Mouse (Mus musculus) liver, embryonic 15.5 days (tissue): Measurements from ENCODE around the gene Aass. TPM values are rescaled to one million over a fixed set of nuclear protein-coding genes. Genes with fewer than 3 reads are reported as not detected.

Source experiments
- ATAC-seq: fragments of 200-750 bp; cut with Nextera tagmentation; 2 replicates; pipeline ENCODE4 v1.8.0; 2017; ENCODE audit warnings: moderate number of reproducible peaks, mild to moderate bottlenecking, moderate library complexity; ENCODE audit not compliant: insufficient read depth
- H3K27ac ChIP-seq: fragments of 300-500 bp; sonication (generic); replicated peaks from 2 replicates; pipeline ENCODE4 v1.5.1; 2015; ENCODE audit warnings: mild to moderate bottlenecking, inconsistent platforms
- H3K27me3 ChIP-seq: fragments of 300-500 bp; sonication (generic); 2 replicates; pipeline ENCODE4 v1.6.1; 2015; ENCODE audit warnings: mild to moderate bottlenecking, inconsistent platforms
- H3K36me3 ChIP-seq: fragments of 300-500 bp; sonication (generic); replicated peaks from 2 replicates; pipeline ENCODE4 v1.6.1; 2015; ENCODE audit warnings: moderate library complexity, mild to moderate bottlenecking, inconsistent platforms
- H3K4me1 ChIP-seq: fragments of 300-500 bp; sonication (generic); replicated peaks from 2 replicates; pipeline ENCODE4 v1.6.1; 2015; ENCODE audit warnings: inconsistent platforms
- H3K4me2 ChIP-seq: fragments of 300-500 bp; sonication (generic); 2 replicates; pipeline ENCODE4 v1.6.1; 2015; ENCODE audit warnings: moderate library complexity, mild to moderate bottlenecking, inconsistent platforms
- H3K4me3 ChIP-seq: fragments of 300-500 bp; sonication (generic); replicated peaks from 2 replicates; pipeline ENCODE4 v1.5.1; 2015; ENCODE audit warnings: mild to moderate bottlenecking, inconsistent platforms
- H3K9ac ChIP-seq: fragments of 300-500 bp; sonication (generic); 2 replicates; pipeline ENCODE4 v1.6.1; 2015; ENCODE audit warnings: moderate library complexity, mild to moderate bottlenecking, inconsistent platforms
- H3K9me3 ChIP-seq: fragments of 300-500 bp; sonication (generic); replicated peaks from 2 replicates; pipeline ENCODE4 v1.6.1; 2016; ENCODE audit warnings: inconsistent platforms
- WGBS: fragments of 180-500 bp; shearing (Covaris S2); methylation state at CpG from one replicate; pipeline ENCODE4 v1.1.7; 2015; ENCODE audit warnings: mixed read lengths; ENCODE audit not compliant: insufficient replicate concordance; 5-methylcytosine and 5-hydroxymethylcytosine counted together
- polyA plus RNA-seq: library from polyadenylated mRNA; unstranded; fragments of >200 nt; fragmentation: Nextera tagmentation; extraction: Ambion mirVana; gene quantifications from 2 replicates; pipeline ENCODE4 v1.2.1, GENCODE M21; 2015

The Aass gene
- polyA plus RNA-seq, 1 experiment from 2014 or later = 26.6 TPM

DNA sequence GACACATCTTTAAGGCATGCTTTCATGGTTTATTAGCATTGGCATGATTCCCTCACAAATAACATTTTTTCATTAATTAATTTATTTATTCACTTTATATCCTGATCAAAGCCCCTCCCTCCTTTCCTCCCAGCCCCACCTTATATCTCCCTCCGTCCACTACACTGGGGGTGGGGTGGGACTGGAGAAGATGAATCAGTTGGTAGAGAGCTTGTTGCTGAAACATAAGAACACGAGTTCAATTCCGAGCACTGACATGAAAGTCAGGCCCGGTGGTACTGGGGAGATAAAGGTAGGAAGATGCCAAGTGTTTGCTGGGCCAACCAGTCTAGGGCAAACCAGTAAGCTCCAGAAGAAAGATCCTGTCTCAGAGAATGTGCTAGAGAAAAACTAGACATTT lies 84.0 kb downstream of the Aass start:
- Histone ChIP-seq H3K9ac (no peak overlapping the region), H3K27me3 (no peaks in the 10 kb centered on the region), H3K4me2 (no peak overlapping the region), H3K9me3 (no peaks in the 10 kb centered on the region), H3K4me1 (no peaks in the 10 kb centered on the region), H3K36me3 (no peaks in the 10 kb centered on the region), H3K27ac (no peak overlapping the region), H3K4me3 (no peak overlapping the region)
- 65% methylated on average over 4 of the region's 4 CpGs for WGBS
- no peak for ATAC-seq

DNA sequence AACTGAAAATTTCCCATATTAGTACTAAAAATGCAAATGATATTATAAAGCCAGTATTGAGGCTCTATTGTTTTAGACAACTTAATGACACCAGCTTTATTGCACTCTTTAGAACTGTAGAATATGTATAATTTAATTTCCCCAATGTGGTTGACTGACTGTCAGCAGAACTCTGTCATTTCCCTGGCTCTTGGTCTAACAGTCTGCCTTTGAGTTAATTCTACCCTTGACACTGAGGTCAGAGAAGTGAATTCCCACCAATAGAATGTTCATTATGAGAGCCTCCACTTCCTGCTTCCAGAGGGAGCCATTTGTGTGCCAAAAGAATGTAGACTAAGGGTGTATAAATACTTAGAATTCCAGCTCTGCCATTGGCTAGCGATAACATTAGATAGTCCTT lies 104.5 kb downstream of the Aass start:
- ATAC-seq = no peak
- Histone ChIP-seq H3K36me3 (no peaks in the 10 kb centered on the region), H3K9me3 (no peaks in the 10 kb centered on the region), H3K27me3 (no peaks in the 10 kb centered on the region), H3K4me2 (no peak overlapping the region), H3K4me1 (no peaks in the 10 kb centered on the region), H3K4me3 (no peak overlapping the region), H3K9ac (no peak overlapping the region), H3K27ac (no peak overlapping the region)
- 65% methylated on average over 1 of the region's 1 CpGs for WGBS

Other genes with a start within 250 kb of the Aass start
- 0.06 TPM in 1 of 2 replicates, not detected in the other for gene Fezf1, start 115.4 kb upstream of the Aass start, polyA plus RNA-seq